Mouse (Mus musculus) ES-Bruce4 (cell line): ENCODE measurements around the gene Dennd2a.

Experiments used
- CTCF ChIP-seq: IDR thresholded peaks from one replicate; pipeline ENCODE4 v1.8.1; 2011; ENCODE audit warnings: low read depth, low read length
- POLR2A ChIP-seq: IDR thresholded peaks from one replicate; pipeline ENCODE4 v1.8.1; 2011; ENCODE audit warnings: low read length; ENCODE audit not compliant: insufficient read depth

GRCm38 (mm10) chr6:39503476-39503875, 54.2 kb downstream of the Dennd2a start:
- TF ChIP-seq CTCF (no peak), POLR2A (no peak)
